Mouse (Mus musculus): ENCODE data around the gene Tmem198b.

Gene Tmem198b

DNA sequence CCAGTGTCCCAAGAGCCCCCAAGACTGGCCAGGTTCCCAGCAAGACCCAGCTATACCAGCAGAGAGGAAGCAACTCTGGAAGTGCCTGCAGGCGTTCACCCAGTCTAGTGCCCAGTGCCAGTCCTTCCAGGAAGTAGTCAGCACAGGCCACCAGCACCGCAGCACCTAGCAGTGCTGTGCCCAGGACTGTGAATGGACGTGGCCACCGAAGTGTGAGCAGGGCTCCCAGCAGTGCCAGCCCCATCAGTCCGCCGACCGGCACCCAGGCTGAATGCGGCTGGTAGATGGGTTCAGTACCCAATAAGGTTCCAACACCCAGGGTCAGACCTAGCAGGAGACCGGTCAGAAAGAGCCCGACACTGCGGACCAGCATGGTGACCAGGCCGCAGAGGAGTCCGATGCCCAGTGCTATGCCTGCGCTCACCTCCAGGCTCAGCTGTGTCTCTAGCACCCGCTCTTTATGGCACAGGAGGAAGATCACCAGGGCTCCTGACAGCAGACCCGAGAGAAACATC lies 2.1 kb downstream of the Tmem198b start:
- DNase-seq (ENCODE audit: low spot score), result no peak

DNA sequence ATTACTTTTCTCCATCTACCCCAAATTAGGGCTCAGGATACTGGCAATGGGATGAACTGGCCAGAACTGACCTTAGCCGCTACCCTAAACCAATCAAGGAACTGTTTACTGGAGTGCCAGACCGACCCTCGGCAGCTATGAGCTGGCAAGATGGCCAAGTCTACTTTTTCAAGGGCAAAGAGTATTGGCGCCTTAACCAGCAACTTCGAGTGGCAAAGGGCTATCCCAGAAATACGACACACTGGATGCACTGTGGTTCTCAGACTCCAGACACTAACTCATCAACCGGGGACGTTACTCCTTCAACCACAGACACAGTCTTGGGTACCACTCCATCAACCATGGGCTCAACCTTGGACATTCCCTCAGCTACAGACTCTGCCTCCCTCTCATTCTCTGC lies 5.5 kb downstream of the Tmem198b start:
- no peak for DNase-seq (ENCODE audit: low spot score)

DNA sequence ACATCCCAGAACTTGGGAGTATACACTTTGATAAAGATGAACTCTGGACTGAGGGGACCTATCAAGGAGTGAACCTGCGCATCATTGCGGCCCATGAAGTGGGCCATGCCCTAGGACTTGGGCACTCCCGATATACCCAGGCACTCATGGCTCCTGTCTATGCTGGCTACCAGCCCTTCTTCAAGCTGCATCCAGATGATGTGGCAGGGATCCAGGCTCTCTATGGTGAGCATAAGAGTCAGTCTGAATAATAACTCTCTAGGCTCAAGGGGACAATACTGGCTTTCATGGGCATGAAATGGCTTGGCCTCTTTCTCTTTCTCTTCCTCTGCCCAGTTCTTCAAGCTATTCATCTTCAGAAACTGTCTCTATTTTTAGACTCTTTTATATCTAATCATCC lies 8.6 kb downstream of the Tmem198b start:
- DNase-seq (ENCODE audit: low spot score), result no peak

DNA sequence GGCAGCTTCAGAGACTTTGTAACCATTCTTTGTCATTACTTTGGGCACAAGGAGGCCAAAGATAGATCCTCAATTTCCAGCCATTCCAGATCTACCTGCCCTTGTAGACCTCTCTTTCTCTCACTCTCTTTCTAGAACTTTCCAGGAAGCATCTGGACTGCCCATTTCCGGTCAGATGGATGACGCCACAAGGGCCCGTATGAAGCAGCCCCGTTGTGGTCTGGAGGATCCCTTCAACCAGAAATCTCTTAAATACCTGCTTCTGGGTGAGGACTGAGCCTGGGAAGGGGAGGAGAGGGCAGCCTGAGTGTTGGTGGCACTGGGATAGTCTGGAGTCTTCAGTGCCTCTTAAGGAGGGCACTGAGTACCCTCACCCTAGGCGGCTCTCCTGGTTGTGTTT lies 9.8 kb downstream of the Tmem198b start:
- no peak for DNase-seq (ENCODE audit: low spot score)

DNA sequence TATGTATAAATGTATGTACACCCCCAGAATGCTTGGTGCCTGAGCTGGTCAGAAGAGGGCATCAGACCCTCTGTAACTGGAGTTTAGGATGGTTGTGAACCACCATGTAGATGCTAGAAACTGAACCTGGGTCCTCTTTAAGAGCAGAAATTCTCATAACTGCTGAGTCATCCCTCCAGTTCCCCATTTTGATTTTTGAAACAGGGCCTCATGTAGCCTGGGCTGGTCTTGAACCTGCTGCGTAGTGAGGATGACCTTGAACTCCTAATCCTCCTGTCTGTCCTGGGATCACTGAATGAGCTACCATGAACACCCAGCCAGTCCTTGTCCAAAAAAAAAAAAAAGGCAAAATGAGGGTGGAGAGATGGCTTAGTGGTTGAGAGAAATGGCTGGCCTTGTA lies 10.9 kb downstream of the Tmem198b start:
- DNase-seq (ENCODE audit: low spot score), result no peak

DNA sequence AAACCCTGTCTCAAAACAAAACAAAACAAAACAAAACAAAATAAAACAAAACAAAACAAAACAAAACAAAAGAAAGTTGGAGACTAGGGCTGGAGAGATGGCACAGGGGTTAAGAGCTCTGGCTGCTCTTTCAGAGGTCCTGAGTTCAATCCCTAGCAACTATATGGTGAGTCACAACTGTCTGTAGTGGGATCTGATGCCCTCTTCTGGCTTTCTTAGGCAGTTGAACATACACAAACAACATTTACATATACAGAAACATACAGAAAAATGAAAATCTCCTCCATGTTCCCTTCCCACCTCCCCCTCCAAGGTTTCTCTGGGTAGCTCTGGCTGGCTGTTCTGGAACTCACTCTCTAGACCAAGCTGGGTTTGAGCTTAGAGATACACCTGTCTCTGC lies 12.1 kb downstream of the Tmem198b start:
- no peak for DNase-seq (ENCODE audit: low spot score)

DNA sequence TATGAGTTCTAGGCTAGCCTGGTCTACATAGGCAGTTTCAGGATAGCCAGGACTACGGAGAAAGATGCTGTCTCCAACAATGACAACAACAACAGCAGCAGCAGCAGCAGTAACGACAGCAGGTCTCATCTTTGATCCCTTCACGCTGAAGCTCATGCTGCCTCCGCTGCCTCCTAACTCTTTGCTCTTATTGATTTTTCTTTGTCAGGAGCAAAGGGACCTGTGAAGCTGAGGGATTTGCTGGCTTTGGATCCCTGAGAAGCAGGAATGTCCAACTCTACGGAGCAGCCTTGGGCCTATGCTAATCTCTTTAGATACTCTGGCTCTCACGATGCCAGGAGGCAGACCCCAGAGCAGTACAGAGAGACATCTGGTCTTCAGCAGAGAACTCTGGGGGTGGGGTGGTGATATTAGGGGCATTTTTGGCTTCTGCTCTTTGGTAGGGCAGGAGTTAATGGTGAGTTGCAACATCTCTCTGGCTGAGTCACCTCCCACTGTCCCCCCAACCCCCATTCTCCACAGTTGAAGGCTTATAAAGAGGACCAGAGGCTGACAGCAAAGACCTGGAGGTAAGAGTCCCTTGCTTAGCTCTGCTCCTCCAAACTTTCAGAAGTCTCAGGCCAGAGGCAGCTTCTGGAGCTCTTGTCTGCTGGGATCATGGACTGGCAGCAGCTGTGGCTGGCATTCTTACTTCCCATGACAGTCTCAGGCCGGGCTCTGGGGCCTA lies 13.6 kb downstream of the Tmem198b start, which contains the start of gene Mmp19:
Gene Mmp19, plus strand, starts transcription at position 513 of the 727 bp plus-strand sequence.
- no peak for DNase-seq (ENCODE audit: low spot score)

DNA sequence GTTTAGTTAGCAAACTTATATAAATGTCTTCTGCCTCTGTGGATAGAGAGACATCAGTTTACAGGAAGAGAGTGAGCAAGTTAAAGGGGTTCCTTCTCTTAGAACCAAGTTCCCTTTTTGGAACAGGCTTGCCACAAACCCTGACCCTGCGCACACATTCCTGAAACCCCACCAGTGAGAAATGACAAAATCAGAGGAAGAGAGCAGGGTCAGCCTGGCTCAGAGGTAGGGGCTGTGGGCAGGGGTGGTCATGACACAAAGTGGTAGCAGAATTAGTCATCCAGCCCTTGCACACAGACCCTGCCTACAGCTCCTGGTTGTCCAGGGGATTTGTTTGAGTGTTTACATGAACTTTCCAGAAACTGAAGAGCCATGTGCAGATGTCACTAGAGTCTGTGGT lies 24.0 kb downstream of the Tmem198b start:
- no peak for DNase-seq (ENCODE audit: low spot score)

DNA sequence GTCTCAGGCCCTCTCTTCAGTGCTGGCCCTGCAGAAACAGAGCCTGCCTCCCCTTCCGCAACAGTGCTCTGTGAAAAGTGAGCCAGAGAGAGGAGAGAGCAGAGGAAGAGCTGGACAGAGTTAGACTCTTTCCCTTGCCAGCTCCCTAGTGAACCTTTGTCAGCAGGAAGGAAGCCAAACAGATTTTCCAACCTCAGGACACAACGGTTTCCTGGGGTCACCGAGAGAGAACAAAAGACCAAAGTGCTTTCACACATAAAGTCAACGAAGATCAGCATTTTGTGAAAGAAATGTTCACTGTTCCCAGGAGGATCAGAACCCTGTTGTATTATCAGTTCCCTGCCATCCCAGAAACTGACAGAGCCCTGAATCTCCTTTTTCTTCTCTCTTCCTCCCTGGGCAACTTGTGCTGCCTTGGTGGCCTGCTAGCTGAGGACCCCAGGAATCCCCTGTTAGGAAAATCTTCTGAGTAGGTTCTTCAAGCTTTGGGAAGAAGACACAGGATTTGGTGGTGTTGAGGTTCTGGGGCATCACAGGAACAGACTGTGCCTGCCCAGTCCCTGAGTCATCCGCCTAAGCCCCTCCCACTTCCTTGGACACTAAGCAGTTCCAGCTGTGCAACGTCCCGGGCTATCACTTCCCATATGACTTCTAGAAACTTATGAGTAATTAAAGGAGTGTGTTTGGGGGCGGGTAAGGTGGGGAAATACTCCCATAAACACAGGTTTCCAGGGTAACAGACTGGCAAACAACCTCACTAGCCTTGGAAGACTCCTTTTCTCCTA lies 25.0 kb downstream of the Tmem198b start:
- no peak for DNase-seq (ENCODE audit: low spot score)

DNA sequence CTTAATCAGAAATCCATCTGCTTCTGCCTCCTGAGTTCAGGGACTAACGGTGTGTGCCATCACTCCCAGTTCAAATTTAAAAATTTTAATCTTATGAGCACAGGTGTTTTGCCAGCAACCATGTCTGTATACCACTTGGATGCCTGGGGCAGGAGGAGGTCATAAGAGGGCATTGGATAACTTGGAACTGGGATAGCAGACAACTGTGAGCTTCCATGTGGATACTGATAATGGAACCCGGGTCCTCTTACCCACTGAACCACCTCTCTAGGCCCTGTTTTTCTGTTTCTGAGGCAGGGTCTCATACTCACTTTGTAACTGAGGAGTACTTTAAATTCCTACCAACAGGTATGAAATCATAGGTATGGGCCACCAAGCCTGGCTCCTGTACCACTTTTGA lies 25.7 kb downstream of the Tmem198b start:
- no peak for DNase-seq (ENCODE audit: low spot score)

DNA sequence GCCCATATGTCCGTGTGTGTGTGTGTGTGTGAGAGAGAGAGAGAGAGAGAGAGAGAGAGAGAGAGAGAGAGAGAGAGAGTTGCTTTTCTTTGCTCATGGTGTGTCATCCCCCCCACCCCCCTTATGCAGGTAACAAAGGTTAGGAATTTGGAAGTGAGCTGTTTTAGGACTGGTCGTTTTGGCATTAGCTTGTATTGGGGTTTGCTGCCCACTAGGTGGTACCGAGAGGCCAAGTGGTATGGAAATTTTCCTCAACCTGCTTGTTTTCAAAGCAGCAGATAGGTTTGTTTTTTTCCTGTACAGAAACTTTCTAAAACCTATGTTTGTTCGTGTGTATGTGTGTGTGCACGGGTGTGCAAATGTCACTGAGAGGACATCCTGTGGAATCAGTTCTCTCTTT lies 30.5 kb downstream of the Tmem198b start:
- no peak for DNase-seq (ENCODE audit: low spot score)

DNA sequence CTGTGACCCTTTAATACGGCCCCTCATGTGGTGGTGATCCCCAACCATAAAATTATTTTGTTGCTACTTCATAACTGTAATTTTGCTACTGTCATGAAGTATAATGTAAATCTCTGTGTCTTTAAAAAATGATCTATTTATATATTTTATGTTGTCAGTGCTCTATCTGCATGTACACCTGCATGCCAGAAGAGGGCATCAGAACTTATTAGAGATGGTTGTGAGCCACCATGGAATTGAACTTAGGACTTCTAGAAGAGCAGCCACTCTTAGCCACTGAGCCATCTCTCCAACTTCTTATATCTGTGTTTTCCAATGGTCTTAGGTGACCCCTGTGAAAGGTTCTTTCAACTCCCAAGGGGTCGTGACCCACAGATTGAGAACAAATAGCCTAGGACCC lies 31.3 kb downstream of the Tmem198b start:
- no peak for DNase-seq (ENCODE audit: low spot score)

Measured in spleen, adult 12 weeks (tissue).